Mouse (Mus musculus) spleen, adult 10 weeks (tissue): ENCODE results near the gene Serpina7. TPM values are rescaled to one million over a fixed set of nuclear protein-coding genes. Genes with fewer than 3 reads are reported as not detected.

ENCODE experiments used
- polyA plus RNA-seq: library from polyadenylated mRNA; stranded (reverse); fragments of 350-450 nt; fragmentation: Illumina TruSeq; extraction: RNeasy Lipid Tissue Mini Kit (QIAGEN cat#74804); gene quantifications from one replicate; pipeline ENCODE4 v1.2.3, GENCODE M21; 2015; ENCODE audit warnings: low replicate concordance; ENCODE audit not compliant: insufficient read depth

Serpina7 gene
- polyA plus RNA-seq, result not detected

GRCm38 (mm10) chrX:139085077-139085476, at the start of gene Serpina7:
Gene Serpina7 (minus strand): TSS chrX:139085236.

DNA sequence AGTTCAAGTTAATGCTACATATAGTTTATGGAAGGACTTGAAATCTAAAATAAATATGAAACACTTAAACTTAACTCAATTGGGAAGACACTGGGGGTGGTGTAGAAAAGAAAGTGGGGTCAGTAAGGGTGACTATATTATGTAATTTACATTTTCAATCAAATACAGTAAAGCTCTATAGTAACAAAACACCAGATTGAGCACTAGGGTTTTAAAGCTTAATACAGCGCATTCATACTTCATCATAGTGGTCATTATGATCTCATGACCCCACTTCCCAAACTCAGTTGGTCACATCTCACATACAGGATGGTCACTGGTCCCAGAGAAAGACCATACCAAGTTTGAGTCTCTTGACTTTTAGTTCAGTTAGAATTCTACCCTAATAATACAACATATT, 907 bp upstream of the Serpina7 start, which contains the start of gene 4930513O06Rik:
Gene 4930513O06Rik (plus strand): TSS at position 301 of the 400 bp plus-strand sequence.

Other genes starting within 250 kb of the Serpina7 start
- gene Nrk, start 170.8 kb downstream of the Serpina7 start, polyA plus RNA-seq, result not detected
- not detected for gene 4930513O06Rik, start 1.0 kb upstream of the Serpina7 start, polyA plus RNA-seq
- not detected for gene 4933428M09Rik, start 94.0 kb upstream of the Serpina7 start, polyA plus RNA-seq
- 0.36 TPM for gene Mum1l1, start 124.8 kb upstream of the Serpina7 start, polyA plus RNA-seq
- gene Trap1a, start 248.4 kb upstream of the Serpina7 start, polyA plus RNA-seq, result not detected